8 mouse cellular contexts compared by ENCODE assay signal in the genomic region with DNA sequence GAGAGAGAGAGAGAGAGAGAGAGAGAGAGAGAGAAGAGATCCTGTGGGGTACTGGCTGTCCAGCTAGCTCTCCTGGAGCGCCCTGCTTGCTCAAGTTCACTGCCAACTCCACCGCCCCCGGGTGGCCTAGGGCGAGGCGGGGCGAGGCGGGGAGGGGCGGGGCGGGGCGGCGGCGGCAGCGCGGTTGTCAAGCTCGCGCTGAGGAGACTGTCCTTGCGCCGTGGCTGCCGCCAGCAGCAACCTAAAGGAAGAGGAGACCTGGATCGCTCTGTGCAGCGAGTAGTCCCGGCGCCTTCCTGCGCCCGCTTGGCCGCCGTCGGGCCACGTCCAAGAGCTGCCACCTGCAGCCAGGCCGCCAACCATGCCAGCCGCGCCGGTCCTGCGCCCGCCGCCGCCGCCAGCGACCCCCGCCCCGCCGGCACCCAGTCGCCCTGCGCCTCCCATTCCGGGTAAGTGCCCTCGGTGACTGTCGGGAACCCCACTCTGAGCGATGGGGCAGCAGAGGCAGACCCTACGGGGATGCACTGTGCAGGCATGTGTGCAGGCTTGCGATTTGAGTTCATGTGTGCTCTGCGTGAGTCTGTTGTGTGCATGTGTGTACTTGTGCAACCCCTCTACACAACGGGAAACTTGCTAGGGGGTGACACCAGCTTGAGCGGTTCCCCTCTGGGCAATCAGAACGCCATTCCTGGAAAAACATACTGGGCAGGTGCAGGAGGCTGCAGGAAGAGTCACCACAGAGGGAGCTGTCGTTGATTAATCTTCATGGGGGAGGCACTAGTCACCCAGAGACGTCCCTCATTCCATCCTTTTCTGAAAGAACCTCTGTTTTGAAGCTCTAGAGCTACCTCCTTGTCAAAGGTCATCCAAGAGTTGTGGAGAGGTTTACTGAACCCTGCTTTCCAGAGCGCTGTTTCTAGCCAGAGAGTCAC. TPM values are rescaled to one million over a fixed set of nuclear protein-coding genes. Genes with fewer than 3 reads are reported as not detected.
A peak's percentile ranks its signal among the peaks of the same experiment; 100 is the strongest.
DNase-seq lines count a peak whose midpoint lies in the region; ATAC-seq lines count a peak whose summit lies in the region.

TSS of gene Dclk3 (plus strand) at position 178 of the 932 bp plus-strand sequence.

- 6% methylated on average over 20 of the region's 57 CpGs for WGBS in embryonic facial prominence, embryonic 14.5 days
- WGBS in hindbrain, embryonic 11.5 days: 5% methylated on average over 37 of the region's 57 CpGs
- WGBS in stomach, embryonic 14.5 days: 4% methylated on average over 52 of the region's 57 CpGs

- intact Hi-C loops in left cerebral cortex, postnatal 25 days (cut with DNase I): loop anchor here (1.0 to 5.0 kb wide), 2 partner anchors 37 to 56 kb away; no protein-coding TSS in a partner anchor

- no peak within 1 kb of the TSS for H3K27ac ChIP-seq in embryonic facial prominence, embryonic 14.5 days (replicated peaks; ENCODE audit: low read depth, low read length)
- no peak within 1 kb of the TSS for H3K27ac ChIP-seq in hindbrain, embryonic 11.5 days (ENCODE audit: low read depth, low read length)
- no peak within 1 kb of the TSS for H3K27ac ChIP-seq in stomach, embryonic 14.5 days (ENCODE audit: low read length)

- peak within 1 kb of the TSS; percentile 84 for H3K4me2 ChIP-seq in embryonic facial prominence, embryonic 14.5 days (ENCODE audit: low read depth, low read length)
- peak within 1 kb of the TSS; percentile 74 for H3K4me2 ChIP-seq in hindbrain, embryonic 11.5 days (replicated peaks; ENCODE audit: low read depth, low read length)
- peak within 1 kb of the TSS; percentile 74 for H3K4me2 ChIP-seq in stomach, embryonic 14.5 days (replicated peaks; ENCODE audit: low read depth, low read length)

- peak; percentile 66 for ATAC-seq in embryonic facial prominence, embryonic 14.5 days (ENCODE audit: low read depth)
- ATAC-seq in hindbrain, embryonic 11.5 days (ENCODE audit: low FRiP score): peak; percentile 75
- ATAC-seq in megakaryocyte, adult 5-6 weeks (ENCODE audit: poor library complexity, severe bottlenecking): peak; percentile 52; the same call in 1 of the 2 replicates
- peak; percentile 40; the same call in 1 of the 2 replicates for ATAC-seq in stomach, embryonic 14.5 days (ENCODE audit: insufficient number of reproducible peaks, insufficient read depth, low FRiP score, low read depth)
- no peak for ATAC-seq in CD4-positive, CD25-positive, alpha-beta regulatory T cell, adult 4 months

- H3K9me3 ChIP-seq in embryonic facial prominence, embryonic 14.5 days (ENCODE audit: control insufficient read depth, low read length): no peaks in the 10 kb centered on the region
- H3K9me3 ChIP-seq in hindbrain, embryonic 11.5 days (ENCODE audit: control insufficient read depth, low read length): no peaks in the 10 kb centered on the region
- H3K9me3 ChIP-seq in stomach, embryonic 14.5 days (ENCODE audit: control insufficient read depth, low read depth, low read length): no peaks in the 10 kb centered on the region

- peak within 1 kb of the TSS; percentile 55 for H3K4me3 ChIP-seq in embryonic facial prominence, embryonic 14.5 days (ENCODE audit: low read depth, low read length)
- H3K4me3 ChIP-seq in hindbrain, embryonic 11.5 days (ENCODE audit: low read depth, low read length): peak within 1 kb of the TSS; percentile 49
- peak within 1 kb of the TSS; percentile 41 for H3K4me3 ChIP-seq in stomach, embryonic 14.5 days (ENCODE audit: low read depth, low read length)

- no peaks in the 10 kb centered on the region for H3K36me3 ChIP-seq in embryonic facial prominence, embryonic 14.5 days (ENCODE audit: control insufficient read depth, insufficient read depth, low read length)
- no peaks in the 10 kb centered on the region for H3K36me3 ChIP-seq in hindbrain, embryonic 11.5 days (ENCODE audit: control insufficient read depth, insufficient read depth, low read length)
- no peaks in the 10 kb centered on the region for H3K36me3 ChIP-seq in stomach, embryonic 14.5 days (ENCODE audit: control insufficient read depth, insufficient read depth, low read length)

- peak within 1 kb of the TSS; percentile 61 for H3K9ac ChIP-seq in embryonic facial prominence, embryonic 14.5 days (ENCODE audit: low read depth, low read length)
- H3K9ac ChIP-seq in hindbrain, embryonic 11.5 days (ENCODE audit: low read depth, low read length): peak within 1 kb of the TSS; percentile 56
- H3K9ac ChIP-seq in stomach, embryonic 14.5 days (replicated peaks; ENCODE audit: low read depth, low read length): no peak within 1 kb of the TSS

- peak; percentile 2 for DNase-seq in thymus, postnatal 25 days
- DNase-seq in thymus, adult 18-20 months: no peak
- peak; percentile 44 for DNase-seq in embryonic facial prominence, embryonic 14.5 days (ENCODE audit: low spot score)
- peak; percentile 46 for DNase-seq in hindbrain, embryonic 11.5 days (ENCODE audit: low spot score)
- peak in 1 of 2 experiments; percentile 39 for DNase-seq in left cerebral cortex, postnatal 25 days (ENCODE audit: low spot score in 2 of 2)

- H3K27me3 ChIP-seq in embryonic facial prominence, embryonic 14.5 days (replicated peaks; ENCODE audit: control insufficient read depth, insufficient read depth, low read length): peaks cover 22% of the 10 kb centered on the region
- H3K27me3 ChIP-seq in hindbrain, embryonic 11.5 days (ENCODE audit: control insufficient read depth, insufficient read depth, low read length): peaks cover 18% of the 10 kb centered on the region
- H3K27me3 ChIP-seq in stomach, embryonic 14.5 days (ENCODE audit: control insufficient read depth, insufficient read depth, low read length): peaks cover 13% of the 10 kb centered on the region

- H3K4me1 ChIP-seq in embryonic facial prominence, embryonic 14.5 days (ENCODE audit: control insufficient read depth, insufficient read depth, low read length): no peaks in the 10 kb centered on the region; the same call in 1 of the 2 replicates
- peaks cover 3% of the 10 kb centered on the region; the same call in 1 of the 2 replicates for H3K4me1 ChIP-seq in hindbrain, embryonic 11.5 days (replicated peaks; ENCODE audit: control insufficient read depth, insufficient read depth, low read length)
- no peaks in the 10 kb centered on the region for H3K4me1 ChIP-seq in stomach, embryonic 14.5 days (ENCODE audit: control insufficient read depth, insufficient read depth, low read length)

RNA-seq across cellular contexts. Expression of gene Dclk3, which starts in this region (rescaled TPM):
- 2.4 TPM in 2 replicates for polyA plus RNA-seq in embryonic facial prominence, embryonic 14.5 days (2014; fragmentation: Nextera tagmentation; extraction: Ambion mirVana)
- 0.32 and 1.1 TPM in 2 replicates for polyA plus RNA-seq in hindbrain, embryonic 11.5 days (2014; fragmentation: Nextera tagmentation; extraction: Ambion mirVana)
- 10 to 100 TPM; 55.1 to 60.7 TPM for total RNA-seq in left cerebral cortex, postnatal 25 days (2021)
- not detected in 2 replicates for total RNA-seq in megakaryocyte, adult 5-6 weeks (2015)
- total RNA-seq in megakaryocyte, adult 5-6 weeks (2017): 0.08 TPM in 1 of 2 replicates, not detected in the other
- 0.29 and 0.46 TPM in 2 replicates for polyA plus RNA-seq in stomach, embryonic 14.5 days (2014; fragmentation: Nextera tagmentation; extraction: Ambion mirVana)
- polyA plus RNA-seq in CD4-positive, CD25-positive, alpha-beta regulatory T cell, adult 4 months (2017; shearing (Covaris generic)): not detected

Comparison
In these comparisons a context has a peak if more than half of its experiments do, and no peak if none do; other contexts are left out.
1. RNA of gene Dclk3 (total RNA-seq): 55.1 to 60.7 TPM in left cerebral cortex, postnatal 25 days; 0.08 TPM in megakaryocyte, adult 5-6 weeks; every median in the first group is over 10 times any median in the second.
2. DNase-seq: peak in thymus, postnatal 25 days (single experiment), embryonic facial prominence, embryonic 14.5 days (single experiment) and hindbrain, embryonic 11.5 days (single experiment); none in thymus, adult 18-20 months (0 of 2).
3. Peak in ATAC-seq in megakaryocyte, adult 5-6 weeks; RNA of the gene not detected or under 1 TPM.
4. Peak in ATAC-seq, H3K4me3 ChIP-seq and H3K4me2 ChIP-seq in stomach, embryonic 14.5 days; RNA of the gene not detected or under 1 TPM.
5. Peak in every context shown above with its lines, with median percentiles within 50 percentile points of each other: H3K4me2 ChIP-seq and H3K4me3 ChIP-seq.